Mouse (Mus musculus) embryo, embryonic 10.5 days (tissue): ENCODE results near the gene Adora1.
"Not testable (repeated sequence)": the region's sequence is repeated elsewhere in the genome, so short reads cannot be mapped to it uniquely, and the experiment has no call there.

Experiments used
- DNase-seq: peaks from one replicate; pipeline ENCODE4 v3.0.0-alpha.2; 2015; ENCODE audit warnings: low spot score

Adora1 gene

DNA sequence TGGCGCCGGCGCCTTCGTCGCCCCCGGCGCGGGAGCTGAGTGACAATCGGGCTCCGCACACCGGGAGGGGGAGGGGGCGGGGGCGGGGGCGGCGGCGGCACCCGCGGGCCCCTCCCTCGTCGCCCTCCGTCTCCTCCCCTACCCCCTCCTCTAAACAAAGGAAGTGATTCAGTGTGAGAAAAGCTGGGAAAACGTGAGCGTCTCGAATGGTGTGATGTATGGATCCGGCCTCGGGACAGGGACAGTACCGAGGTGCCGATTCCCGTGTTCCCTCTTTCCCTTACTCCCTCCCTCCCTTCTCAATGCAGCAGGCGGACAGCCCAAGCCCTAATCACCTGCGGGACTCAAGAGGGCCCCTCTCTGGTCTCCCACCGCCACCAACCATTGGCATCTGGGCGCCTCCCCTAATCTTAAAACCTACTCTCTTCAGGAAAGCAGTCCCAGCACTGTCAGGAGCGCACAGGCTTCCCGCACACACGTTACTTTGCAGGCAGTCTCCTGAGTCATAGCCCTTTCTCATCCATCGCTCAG, at the start of gene Adora1:
Gene Adora1, minus strand, starts transcription at position 41 of the 531 bp plus-strand sequence.
- peak; percentile 30 for DNase-seq

DNA sequence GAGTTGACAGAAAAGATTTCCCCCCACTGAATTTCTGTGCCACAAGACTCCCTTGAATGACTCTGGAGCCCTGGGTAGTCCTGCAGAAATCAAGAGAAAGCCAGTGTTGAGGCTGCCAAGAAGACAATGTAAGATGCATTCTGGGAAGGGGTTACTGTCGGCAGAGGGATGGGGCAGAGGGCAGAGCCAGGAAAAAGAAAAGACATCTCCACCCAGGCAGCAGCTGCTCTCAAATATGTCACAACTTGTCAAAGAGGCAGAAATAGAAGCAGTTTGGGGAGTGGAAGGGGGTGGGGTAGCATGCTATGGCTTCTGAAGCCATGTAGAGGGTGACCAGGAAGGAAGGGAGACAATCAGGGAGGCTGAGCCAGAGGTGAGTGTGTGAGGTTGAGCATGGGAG, 47.9 kb upstream of the Adora1 start:
- no peak for DNase-seq

DNA sequence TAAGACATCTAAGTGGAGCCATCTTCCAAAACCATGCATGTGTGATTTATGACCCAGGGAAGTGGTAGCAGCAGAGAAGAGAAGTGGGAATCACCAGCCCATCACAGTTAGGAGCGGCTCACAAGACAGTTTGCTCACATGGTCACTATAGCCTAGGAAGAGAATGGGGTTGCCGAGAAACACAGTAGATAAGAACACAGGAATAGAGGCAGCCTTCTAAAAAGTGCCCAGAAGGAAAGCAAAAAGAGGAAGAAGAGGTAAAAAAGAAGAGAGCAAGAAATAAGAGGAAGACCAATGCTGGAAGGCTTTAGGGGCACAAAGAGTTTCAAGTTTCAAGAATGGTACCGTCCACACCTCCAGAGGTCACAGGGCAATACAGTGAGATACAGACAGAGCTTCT, 47.1 kb upstream of the Adora1 start:
- no peak for DNase-seq

DNA sequence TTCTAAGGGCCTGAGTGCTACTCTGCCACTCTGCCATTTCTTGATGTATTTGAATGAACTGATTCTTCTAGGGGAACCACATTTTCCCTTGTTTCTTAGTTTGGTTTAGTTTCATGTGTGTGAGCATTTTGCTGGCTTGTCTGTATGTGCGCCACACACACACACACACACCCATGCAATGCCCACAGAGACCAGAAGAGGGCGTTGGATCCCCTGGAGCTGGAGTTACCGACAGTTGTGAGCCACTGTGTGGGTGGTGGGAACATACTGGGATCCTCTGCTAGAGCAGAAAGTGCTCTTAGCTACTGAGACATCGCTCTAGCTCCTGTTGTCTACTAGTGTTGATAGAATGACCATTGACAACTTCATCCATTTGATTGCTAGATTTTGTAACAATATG, 46.3 kb upstream of the Adora1 start:
- DNase-seq: no peak

DNA sequence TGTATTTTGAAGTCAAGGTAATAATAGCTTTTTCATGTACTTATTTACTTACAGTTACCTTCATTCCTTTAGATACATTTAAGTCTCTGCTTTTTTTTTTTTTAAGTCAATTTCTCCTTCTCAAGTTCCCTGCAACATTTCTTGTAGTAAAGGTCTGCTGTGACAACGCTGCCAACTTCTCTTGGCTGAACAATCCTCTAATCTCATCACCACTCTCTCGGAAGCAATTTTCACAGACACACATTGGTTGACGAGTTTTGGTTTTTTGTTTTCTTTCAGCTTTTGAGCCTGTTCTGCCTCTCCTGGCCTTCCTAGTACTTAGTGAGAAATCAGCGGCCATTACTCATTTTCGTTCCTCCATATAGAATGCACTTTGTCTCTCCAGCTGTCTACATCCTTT, 44.9 kb upstream of the Adora1 start:
- no peak for DNase-seq

DNA sequence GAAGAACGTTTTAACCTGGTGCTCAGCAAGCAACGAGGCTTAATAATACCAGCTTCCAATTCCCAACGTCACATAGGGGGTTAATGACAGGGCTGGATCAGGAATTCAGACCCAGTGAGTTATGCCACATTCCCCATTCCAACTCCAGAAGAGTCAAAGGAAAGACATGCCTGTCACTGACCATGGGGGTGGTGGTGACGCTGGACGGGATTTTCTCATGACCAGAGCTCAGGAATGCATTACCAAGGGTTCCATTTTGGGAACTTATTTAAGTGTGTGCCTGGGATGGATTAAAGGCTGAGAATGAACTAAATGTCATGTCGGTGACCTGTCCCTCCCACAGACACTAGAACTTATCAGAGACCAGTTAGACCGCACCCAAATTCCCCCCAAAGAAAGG, 41.6 kb upstream of the Adora1 start:
- no peak for DNase-seq

DNA sequence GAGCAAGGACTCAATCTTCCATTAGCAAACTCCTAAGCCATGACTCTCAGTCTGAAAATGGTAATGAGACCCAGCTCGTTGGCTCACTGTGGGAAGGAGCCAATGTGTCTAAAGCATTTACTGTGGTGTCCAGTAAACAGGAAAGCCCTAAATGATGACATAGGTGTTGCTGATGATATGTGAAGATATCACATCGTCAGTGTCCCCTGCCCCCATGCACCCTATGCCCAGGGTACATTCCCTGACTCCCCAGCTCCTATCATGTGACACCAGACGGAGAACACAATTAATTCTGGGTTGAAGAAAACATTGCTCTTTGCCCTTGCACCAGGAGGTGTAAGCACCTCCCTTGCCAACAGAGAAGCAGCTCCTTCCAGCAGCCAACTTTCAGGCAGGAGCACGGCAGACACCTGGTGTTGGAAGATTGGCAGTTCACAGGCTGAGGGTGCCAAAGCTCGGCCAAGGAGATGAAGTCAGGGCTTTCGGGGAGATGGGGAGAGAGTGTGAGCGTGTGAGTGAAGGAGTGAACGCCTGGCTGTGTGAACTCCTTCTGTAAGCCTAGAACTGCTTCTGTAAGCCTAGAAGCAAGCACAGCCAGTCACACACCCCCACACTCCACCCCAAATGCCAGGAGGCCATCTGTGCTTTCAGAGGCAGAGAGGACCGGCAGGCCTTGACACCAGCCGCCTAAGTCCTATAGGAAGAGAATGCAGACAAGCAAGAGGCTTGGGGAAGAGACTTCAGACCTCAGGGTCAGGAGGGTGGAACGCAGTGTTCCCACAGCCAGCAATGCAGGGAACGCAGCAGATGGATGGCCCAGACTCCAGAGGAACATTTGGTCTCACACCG, 40.6 kb upstream of the Adora1 start:
- no peak for DNase-seq

DNA sequence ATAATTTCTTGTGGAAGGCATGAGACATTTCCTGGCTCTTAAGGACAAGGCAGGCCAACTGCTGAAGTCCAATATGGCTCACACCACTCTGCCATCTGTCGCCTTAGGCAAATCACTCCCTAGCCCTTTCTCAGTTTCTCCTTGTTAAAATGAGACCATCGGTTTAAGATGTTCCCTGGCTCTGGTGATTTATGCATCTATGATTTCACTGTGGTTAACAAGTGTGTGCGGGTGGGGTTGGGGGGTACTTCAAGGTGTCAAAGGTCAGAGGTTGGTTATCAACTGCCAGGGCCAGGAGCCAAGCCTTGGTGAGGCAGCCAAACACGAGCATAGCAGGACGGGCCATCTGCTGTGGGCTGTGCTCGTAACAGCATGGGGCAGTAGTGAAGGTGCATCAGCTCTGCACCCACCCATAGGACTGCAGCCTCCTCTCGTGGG, 39.3 kb upstream of the Adora1 start:
- DNase-seq: no peak

DNA sequence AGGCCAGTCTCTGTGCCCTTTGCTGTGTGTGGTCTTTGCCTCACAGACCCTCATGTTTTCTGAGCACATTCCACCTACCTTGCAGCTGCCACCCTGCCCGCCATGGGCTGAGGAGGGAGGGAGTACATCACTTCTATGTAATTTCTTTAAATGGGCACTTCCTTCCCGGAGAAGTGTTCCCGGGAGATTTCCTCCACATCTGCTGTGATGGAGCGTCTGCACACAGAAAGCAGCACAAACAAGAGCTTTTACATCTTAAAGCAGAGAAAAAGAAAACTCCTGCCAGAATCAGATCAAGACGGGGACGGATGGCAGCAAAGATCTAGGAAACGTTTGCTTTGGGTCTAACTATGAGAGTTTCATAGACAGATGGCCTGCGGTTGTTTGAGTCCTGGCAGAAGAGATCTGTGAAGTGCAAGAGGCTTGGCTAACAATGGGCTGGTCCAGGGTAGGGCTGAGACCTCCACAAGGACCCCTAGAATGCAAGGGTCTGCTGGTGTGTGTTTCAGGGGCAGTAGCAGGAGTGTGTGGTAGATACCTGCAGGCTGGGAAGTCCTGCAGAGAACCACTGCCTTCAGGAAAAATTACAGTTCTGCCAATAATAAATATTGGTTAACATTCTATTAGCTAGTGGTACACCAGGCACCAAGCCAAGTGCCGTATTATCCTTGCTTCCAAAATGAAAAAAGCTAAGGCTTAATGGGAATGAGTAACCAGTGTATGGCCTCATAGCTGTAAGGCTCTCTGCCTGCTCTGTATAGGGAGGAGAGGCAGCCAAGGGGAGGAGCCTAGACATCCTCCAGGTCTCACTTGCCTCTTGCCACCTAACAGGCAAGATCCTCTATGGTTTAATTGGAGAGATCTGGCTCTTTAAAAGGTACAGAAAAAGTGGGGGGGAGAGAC, 38.5 kb upstream of the Adora1 start:
- no peak for DNase-seq

DNA sequence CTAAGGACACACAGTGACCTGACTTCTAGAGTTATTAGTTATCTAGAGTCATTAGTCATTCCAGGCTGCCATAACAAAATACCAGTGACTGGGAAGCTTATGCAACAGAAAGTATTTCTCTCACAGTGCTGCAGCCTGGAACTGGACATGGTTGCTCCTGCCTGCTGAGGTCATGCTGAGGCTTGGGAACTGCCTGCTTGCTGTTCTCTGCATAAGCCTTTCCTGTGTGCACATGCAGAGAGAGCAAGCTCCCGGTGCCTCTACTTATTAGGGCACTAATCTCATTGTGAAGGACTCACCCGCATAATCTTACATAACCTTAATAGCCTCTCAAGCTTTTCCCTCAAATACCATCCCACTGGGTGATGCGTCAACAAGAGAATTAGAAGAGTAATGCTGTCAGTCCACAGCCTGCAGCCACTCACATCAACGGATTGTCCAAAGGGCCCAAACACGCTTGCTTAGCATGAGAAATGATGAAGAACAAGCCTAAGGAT, 37.6 kb upstream of the Adora1 start:
- no peak for DNase-seq

DNA sequence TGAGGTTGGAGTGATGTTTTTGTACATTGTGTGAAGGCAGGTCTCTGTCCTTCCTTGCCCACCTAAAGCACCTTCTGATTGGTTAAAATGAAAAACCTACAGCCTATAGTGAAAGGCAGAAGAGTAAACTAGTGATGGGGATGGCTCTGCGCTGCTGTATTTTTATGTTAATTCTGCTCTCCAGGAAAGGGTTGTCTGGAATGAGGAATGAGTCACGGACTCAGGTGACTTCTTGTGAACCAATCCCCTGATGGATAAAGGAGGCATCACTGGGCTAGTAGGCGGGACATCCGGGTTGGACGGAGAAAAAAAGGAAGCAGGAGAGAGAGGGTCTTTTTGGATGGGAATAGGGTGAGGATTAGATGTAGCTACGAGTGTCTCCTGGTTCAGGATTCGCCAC, 34.8 kb upstream of the Adora1 start:
- DNase-seq: no peak

DNA sequence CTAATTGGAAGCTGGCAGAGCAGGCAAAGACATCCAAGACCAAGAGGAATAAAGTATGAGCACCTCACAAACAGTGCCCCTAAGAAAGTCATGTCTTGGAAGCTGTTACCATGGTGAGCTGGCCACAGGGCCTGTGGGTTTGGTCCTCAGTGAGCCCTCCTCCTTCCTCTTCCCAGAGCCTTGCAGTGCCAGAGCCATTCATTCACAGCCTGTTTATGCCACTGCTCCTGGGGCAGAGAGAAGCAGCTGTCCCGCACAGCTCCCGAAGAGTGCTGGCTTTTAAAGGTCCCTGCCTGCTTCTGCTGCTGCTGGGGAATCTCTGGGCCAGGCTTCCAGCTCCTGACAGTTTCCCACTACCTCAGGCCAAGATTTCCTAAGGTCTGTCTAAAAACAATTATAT, 30.6 kb upstream of the Adora1 start:
- no peak for DNase-seq

DNA sequence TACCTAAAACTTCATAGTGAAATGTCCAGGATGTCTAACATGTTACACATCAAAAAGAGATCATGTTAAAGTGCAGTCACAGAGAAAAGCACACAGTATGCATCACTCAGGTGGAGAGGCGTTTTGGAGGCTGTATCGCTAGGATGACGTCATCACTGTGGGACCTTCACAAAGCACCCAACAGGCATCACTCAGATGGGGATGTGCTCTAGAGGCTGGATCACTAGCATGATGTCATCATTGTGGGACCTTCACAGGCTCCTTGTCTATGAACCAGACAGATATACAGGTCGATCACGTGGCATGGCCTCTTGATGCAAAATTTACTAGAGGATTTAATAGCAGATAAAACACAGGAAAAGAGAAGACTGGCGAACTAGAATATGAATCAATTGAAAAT, 29.1 kb upstream of the Adora1 start:
- DNase-seq: no peak

DNA sequence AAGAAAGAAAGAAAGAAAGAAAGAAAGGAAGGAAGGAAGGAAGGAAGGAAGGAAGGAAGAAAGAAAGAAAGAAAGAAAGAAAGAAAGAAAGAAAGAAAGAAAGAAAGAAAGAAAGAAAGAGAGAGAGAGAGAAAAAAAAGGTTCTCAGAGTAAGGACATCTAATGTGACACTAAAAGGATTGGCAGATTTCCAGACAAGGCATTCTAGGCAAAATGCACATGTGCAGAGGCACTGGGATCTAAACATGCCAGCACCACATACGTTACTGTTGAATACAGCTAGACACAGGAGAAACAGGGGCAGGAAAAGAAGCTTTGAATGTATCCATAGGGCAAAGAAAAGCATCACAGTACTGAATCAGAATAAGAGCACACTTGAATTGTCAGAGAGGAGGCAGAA, 14.4 kb upstream of the Adora1 start:
- not testable (repeated sequence) for DNase-seq

DNA sequence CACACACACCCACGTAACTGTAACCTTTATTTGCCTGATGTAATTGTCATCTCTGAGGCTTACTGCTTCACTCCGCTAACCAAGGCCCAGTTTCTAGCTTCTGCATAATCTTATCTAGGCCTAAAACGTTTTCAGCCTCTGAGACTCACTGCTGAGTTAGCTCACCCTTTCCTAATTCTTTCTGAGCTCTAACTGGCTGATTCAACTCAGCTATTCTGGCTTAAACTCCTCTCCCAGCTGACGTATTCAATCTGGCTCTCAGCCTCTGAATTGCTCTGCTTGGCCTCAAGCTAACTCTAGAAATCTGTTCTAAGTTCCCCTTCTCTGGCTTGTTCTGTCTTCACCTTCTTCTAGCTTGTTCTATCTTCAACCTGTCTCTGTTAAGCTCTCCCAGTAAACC, 11.4 kb upstream of the Adora1 start:
- DNase-seq: no peak

DNA sequence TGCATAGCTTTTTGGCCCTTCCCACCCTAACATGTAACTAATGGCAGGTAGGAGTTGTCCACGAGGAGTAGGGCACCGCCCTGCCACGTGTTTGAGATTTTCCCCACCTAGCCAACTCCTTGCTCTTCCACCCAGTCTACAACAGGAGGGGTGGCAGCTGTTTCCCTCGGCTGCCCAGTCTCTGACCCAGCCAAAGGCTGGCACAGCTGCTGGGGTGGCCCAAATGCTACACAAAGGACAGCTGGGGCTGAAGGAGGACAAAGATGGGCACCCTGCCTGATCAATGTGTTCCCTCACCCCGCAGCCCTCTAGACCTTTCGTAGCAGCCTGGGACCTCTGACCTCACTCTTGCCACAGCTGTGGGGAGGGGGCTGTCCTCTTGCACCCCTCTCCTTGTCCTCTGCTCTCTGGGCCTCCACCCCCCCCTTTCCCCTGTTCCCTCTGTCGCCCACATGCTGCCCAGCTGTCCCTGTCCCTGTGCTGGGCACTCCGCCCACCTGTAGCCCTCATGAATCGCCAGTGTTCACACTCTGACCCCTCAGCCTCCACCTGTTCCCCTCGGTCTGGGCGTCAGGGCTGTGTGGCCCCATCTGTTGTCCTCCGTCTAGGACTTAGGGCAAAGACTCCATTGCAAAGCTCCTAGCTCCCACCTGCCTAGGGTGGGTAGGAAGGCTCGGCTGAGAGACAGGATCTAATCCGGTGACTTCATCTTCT, 9.9 kb upstream of the Adora1 start:
- no peak for DNase-seq

DNA sequence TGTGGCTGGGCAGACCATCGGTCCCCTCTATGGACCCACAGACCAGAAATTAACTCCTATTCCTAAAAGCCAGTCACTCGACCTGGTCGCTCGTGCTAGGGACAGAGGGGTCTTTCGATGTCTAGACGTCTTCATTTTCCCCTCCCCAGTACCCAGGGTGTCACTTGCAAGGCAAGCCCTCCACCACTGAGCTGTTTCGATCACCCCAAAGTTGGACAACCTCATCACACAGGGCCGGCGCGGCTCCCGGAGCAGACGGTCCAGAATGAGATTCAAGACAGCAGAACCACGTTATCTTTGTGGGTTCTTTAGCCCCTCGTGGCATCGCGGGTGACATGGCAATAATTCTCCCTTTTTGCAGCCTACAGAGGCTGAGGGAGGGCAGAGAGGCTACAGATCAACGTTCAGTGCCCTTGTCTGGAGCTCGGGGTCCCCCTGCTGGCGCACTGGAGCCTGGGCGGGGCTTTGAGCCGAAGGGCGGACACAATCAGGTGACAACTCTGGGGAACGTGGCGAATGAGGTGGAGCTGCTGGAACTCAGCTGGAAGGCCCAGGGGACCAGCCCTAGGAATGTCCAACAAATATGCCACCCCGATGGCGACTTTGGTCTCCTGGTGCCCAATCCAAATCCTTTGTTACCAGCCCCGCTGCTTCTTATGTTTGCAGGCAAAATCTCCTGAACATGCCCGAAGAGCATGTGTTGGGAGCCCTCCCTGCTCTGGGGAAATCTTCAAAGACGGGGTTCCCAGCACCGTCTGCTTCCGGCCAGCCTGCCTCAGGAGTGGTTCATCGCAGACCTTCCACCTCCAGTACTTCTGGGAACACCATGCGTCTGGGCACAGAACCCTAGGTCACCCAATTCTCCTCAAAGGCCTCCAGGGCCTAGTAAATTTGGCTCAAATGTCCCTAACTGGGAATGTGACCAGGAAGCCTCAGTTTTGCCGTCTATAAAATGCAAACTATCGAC, 9.0 kb upstream of the Adora1 start:
- DNase-seq: peak; percentile 91

DNA sequence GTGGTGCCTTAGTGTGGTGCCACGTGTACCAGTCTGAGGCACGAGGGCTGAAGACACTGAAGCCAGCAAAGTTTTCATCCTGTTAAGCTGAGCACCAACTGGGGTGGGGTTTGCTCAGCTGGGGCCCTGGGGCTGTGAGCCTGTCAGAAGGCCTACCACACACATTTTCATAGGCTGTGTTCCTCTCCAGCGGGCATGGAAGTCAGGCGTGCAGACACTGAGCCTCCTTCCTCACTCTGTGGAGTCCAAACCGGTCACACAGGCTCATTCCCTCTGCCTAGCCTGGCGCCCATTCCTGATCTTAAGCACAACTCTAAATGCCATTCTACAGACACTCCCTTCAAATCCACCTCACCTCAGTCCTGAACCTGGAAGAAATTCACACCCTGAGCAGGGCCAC, 8.3 kb upstream of the Adora1 start:
- DNase-seq: no peak

DNA sequence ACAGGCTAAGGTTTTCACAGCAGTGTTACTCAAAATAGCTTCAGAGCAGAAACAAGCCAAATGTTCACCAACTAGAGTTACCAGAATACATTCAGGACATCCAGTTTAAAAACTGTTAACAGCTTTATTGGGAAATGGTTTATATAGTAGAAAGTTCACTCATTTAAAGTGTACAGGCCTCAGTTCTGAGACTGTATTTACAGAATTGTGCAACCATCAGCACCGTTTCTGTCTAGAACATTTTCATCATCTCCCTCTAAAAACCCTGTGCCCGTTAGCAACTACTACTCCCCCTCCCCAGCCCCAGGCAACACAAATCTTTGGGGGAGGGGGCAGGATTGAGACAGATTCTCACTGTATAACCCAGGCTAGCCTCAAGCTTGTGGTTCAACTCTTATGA, 7.1 kb upstream of the Adora1 start:
- DNase-seq: no peak

DNA sequence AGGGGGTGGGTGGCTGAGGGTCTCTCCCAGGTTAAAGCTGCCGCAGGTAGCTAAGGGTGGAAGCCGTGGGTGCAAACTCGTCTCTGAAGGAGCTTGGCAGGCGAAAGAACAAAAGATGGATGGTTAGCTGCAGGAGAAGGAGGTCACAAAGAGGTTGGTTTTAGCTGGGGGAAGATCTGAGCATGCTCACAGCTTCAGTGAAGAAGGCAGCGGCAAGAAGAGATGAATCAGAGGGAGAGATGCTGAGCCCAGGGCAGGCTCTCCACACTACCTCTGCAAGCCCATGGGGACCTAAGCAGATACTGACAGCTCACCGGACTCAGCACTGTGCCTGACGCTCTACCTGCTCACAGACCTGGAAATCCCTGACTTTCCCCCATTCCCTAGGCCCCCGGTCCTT, 6.1 kb upstream of the Adora1 start:
- no peak for DNase-seq

DNA sequence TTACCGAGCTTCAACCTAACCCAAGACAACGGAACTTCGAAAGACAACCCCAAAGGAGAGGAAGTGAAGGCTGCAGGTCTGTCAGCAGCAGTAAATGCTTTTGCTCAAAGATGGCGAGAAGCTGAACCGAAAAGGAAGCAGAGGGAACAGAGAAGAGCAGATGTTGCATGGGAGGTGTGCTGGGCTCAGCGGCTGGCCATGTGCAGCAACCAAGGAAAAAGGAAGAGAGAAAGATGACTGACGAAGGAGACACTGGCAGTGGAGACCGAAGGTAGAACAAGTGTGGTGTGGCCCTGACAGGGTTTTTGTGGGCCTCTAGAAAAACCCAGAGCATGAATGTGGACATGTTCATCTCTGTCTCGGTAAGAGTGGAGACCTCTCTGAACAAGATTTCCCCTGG, 5.5 kb upstream of the Adora1 start:
- DNase-seq: no peak
